Mouse (Mus musculus) embryo, embryonic 9.5 days (tissue): ENCODE data around the gene Psme2.

Experiments used
- DNase-seq: peaks from one replicate; pipeline ENCODE4 v3.0.0-alpha.2; 2017; ENCODE audit errors: extremely low spot score

Psme2 gene

DNA sequence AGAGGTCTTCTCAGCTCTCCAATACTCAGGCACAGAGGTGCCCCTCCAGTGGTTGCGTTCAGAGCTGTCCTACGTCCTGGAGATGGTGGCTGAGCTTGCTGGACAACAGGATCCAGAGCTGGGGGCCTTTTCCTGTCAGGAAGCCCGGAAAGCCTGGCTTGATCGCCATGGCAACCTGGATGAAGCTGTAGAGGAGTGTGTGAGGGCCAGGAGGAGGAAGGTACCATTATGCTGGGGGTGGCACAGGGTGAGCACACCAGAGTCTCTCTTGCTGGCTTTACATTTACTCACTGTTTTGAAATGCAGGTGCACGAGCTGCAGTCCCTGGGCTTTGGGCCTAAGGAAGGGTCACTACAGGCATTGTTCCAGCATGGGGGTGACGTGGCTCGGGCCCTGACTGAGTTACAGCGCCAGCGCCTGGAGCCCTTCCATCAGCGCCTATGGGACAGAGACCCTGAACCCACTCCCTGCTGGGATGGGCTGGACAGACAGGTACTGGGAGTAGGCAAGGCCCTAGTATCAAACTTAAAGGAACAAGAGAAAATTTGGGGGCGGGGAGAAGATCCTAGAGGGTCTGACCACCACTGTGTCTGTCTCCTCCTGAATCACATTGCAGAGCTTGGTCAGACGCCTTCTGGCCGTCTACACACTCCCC, 5.2 kb upstream of the Psme2 start:
- DNase-seq = no peak

DNA sequence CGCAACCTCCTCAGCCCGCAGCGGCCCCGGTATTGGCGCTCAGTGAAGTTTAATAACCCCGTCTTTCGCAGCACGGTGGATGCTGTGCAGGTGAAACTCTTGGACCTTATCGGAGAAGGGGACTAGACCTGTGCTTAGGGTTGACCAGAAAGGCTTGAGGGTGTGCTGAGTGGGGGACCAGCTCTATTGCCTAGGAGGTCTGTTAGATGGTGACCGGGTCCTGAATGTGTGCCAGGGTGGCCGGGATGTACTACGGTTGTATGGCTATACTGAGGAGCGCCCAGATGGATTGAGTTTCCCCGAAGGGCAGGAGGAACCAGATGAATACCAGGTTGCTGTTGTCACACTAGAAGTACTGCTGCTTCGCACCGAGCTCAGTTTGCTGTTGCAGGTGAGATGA, 1.3 kb upstream of the Psme2 start:
- DNase-seq = no peak

- peak; percentile 89 for DNase-seq
Measured at GRCm38 (mm10) chr14:55591331-55591891, 498 bp upstream of the Psme2 start, which contains the start of gene Rnf31. Gene Rnf31 (plus strand): TSS chr14:55591708.

- no peak for DNase-seq
Measured at GRCm38 (mm10) chr14:55589771-55590448, 1.0 kb downstream of the Psme2 start.

DNA sequence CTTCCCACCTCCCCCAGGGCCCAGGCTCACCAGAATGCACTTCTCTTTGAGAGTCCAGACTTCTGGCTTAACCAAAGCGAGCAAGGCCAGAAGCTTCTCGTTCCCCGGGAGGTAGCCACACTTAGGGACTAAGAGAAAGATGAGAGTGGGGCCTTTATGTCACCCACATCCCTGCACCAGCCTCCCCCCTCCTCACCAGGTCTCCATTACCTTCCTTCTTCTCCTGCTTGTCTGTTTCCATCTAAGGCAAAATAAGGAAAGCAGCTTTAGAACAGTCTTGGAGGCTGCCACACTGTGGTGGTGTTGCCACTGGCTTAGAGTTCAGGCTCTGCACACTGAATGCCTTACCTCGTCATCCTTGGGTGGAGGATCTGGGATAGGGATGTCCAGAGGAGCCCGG, 1.6 kb downstream of the Psme2 start:
- DNase-seq = no peak

- DNase-seq = no peak
Measured at GRCm38 (mm10) chr14:55586149-55586548, 4.8 kb downstream of the Psme2 start.

- no peak for DNase-seq
Measured at GRCm38 (mm10) chr14:55585566-55585960, 5.3 kb downstream of the Psme2 start.

- DNase-seq = peak; percentile 73
Measured at GRCm38 (mm10) chr14:55584702-55585565, 6.0 kb downstream of the Psme2 start, which contains the start of gene Emc9. Gene Emc9 (minus strand): TSS chr14:55585302.

- DNase-seq = no peak
Measured at GRCm38 (mm10) chr14:55584303-55584701, 6.6 kb downstream of the Psme2 start.

GRCm38 (mm10) chr14:55581981-55582681, 8.8 kb downstream of the Psme2 start:
- no peak for DNase-seq

- no peak for DNase-seq
Measured at GRCm38 (mm10) chr14:55580731-55581130, 10.2 kb downstream of the Psme2 start.

DNA sequence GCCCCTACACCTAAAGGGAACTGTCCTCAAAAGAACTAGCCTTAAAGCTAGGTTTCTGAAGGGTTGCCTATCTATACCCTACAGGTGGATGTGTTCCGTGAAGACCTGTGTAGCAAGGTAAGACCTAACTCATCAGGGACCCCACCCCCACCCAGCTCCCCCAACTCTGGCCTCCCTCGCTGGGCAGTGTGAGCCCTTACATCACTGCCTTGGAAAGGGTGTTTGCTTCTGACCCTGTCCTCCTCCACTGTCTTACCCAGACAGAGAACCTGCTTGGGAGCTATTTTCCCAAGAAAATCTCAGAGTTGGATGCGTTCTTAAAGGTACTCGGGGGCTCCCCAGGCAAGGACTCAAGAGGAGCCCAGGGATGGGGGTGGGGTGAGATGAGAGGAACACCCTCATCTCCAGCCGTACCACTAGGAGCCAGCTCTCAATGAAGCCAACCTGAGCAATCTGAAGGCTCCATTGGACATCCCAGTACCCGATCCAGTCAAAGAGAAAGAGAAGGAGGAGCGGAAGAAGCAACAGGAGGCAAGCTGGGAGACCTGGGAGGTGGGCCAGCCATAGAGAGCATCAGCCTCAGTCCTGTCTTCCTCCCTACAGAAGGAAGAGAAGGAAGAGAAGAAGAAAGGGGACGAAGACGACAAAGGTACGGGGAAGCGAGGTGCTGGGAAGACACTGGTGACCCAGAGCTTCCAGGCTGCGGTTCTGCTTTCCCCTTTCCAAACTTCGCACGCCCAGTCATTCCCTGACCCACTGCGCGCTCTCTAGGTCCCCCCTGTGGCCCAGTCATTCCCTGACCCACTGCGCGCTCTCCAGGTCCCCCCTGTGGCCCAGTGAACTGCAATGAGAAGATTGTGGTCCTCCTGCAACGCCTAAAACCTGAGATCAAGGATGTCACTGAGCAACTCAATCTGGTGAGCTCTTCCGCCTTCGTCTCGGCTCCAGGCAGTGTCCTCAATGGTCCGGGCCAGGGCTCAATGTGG, 11.1 kb downstream of the Psme2 start:
- no peak for DNase-seq

GRCm38 (mm10) chr14:55578668-55579269, 12.1 kb downstream of the Psme2 start:
- DNase-seq = no peak

GRCm38 (mm10) chr14:55577871-55578667, 12.8 kb downstream of the Psme2 start, which contains the start of gene Psme1:
Gene Psme1 (plus strand): TSS chr14:55578123.
- DNase-seq = peak; percentile 84

- DNase-seq = no peak
Measured at GRCm38 (mm10) chr14:55576376-55576775, 14.5 kb downstream of the Psme2 start.

- no peak for DNase-seq
Measured at GRCm38 (mm10) chr14:55575711-55576110, 15.2 kb downstream of the Psme2 start.

GRCm38 (mm10) chr14:55575302-55575701, 15.6 kb downstream of the Psme2 start, which contains the start of gene Fitm1:
Gene Fitm1 (plus strand): TSS chr14:55575617.
- no peak for DNase-seq

DNA sequence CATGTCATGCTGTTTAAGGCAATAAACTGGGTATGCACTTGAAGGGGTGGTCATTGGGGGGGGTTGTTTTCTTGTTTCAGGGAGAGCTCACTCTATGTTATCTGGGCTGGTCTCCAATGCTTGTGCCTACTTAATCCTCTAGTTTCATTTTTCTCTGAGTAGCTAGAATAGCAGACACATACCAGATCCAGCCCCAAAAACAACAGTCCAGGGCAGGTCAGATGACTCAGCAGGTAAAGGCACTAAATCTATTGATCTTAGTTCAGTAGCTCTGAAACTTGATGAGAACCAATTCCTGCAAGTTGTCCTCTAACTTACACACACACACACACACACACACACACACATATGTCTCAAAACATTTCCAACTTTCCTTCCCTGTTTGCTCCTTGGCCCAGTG, 19.2 kb downstream of the Psme2 start:
- no peak for DNase-seq

GRCm38 (mm10) chr14:55570588-55570987, 20.3 kb downstream of the Psme2 start:
- no peak for DNase-seq
